Mouse (Mus musculus): ENCODE measurements around the gene Arl5c. TPM values are rescaled to one million over a fixed set of nuclear protein-coding genes. Genes with fewer than 3 reads are reported as not detected.

Arl5c gene
- polyA plus RNA-seq, 1 experiment from 2014 or later = 9.8 TPM

DNA sequence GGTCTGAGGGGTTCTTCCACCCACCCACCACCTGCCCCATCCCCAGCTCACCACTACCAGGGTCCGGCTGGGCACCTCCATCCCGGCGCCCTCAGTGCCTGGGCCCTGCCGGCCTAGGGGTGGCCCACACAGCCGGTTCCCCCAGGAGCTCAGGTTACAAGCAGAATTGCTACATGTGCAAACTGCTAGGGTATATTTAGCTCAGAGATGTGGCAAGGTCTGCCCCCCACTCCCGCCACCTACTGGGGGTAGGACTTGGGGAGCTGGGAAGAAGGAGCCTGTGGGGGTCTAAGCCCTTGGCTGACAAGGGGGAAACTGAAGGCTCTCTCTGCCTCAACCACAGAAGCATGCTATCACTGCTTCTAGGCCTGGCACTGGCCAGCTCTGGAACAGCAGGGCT is 22.2 kb upstream of the Arl5c start:
- ATAC-seq (ENCODE audit: low FRiP score, low TSS enrichment) = no peak
- WGBS = 78% methylated on average over 6 of the region's 6 CpGs
- Histone ChIP-seq H3K4me3 (ENCODE audit: low read depth, low read length) (no peak overlapping the region), H3K4me2 (replicated peaks; ENCODE audit: low read depth) (no peak overlapping the region), H3K9ac (ENCODE audit: low read length) (no peak overlapping the region), H3K36me3 (ENCODE audit: control insufficient read depth, insufficient read depth, low read length) (no peaks in the 10 kb centered on the region), H3K27ac (replicated peaks) (no peak overlapping the region), H3K9me3 (ENCODE audit: control insufficient read depth, low read length) (no peaks in the 10 kb centered on the region), H3K27me3 (ENCODE audit: control insufficient read depth, insufficient read depth, low read length) (no peaks in the 10 kb centered on the region), H3K4me1 (replicated peaks; ENCODE audit: control insufficient read depth, insufficient read depth) (no peaks in the 10 kb centered on the region)
- DNase-seq (ENCODE audit: low spot score) = no peak
- TF ChIP-seq EP300 (optimal IDR thresholded peaks at IDR 0.05) (no peak), CTCF (IDR thresholded peaks at IDR 0.05; ENCODE audit: low read depth) (no peak)

DNA sequence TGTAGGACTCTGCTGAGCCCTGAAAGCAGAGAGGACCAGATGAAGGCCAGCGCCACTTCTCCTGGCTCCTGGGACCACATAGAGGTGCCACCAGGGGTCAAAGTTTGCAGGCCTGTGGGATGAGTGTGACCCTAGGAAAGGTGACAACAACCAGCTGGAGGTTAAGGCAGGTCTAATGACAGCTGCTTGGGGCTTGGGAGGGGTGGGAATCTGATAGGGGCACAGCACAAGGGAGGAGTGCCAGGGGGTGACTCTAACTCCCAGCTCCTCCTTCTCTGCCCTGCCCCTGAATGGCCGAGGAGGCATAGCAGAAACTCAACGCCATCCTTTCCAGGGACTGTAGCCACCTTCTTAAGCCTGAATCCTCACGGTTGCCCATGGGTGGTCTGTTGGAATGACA is 20.8 kb upstream of the Arl5c start:
- no peak overlapping the region for H3K27ac ChIP-seq (replicated peaks)
- no peak for ATAC-seq (ENCODE audit: low FRiP score, low TSS enrichment)
- no peak overlapping the region for H3K4me2 ChIP-seq (replicated peaks; ENCODE audit: low read depth)
- no peaks in the 10 kb centered on the region for H3K4me1 ChIP-seq (replicated peaks; ENCODE audit: control insufficient read depth, insufficient read depth)
- TF ChIP-seq EP300 (optimal IDR thresholded peaks at IDR 0.05) (no peak), CTCF (IDR thresholded peaks at IDR 0.05; ENCODE audit: low read depth) (no peak)
- WGBS = 78% methylated on average over 4 of the region's 4 CpGs
- H3K9me3 ChIP-seq (ENCODE audit: control insufficient read depth, low read length) = no peaks in the 10 kb centered on the region
- H3K4me3 ChIP-seq (ENCODE audit: low read depth, low read length) = no peak overlapping the region
- DNase-seq (ENCODE audit: low spot score) = no peak
- H3K9ac ChIP-seq (ENCODE audit: low read length) = no peak overlapping the region
- no peaks in the 10 kb centered on the region for H3K27me3 ChIP-seq (ENCODE audit: control insufficient read depth, insufficient read depth, low read length)
- no peaks in the 10 kb centered on the region for H3K36me3 ChIP-seq (ENCODE audit: control insufficient read depth, insufficient read depth, low read length)

DNA sequence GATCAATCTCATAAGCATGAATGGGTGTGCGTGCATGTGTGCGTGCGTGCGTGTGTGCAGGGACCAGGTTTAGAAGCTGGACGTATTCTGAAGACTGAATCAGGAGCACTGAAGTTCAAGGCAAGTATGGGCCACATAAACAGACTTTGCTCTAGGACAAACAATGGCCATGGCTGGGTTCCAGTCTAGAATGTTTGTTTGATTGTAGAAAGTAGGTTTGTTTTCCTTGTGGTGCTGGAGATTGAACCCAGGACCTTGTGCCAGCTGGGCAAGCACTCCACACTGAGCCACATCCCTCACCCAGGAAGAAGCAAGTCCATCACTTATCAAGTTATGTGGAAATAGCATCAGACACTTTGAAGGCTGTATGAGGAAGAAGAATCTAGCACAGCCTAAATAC is 20.2 kb upstream of the Arl5c start:
- no peak overlapping the region for H3K27ac ChIP-seq (replicated peaks)
- DNase-seq (ENCODE audit: low spot score) (no peak), ATAC-seq (ENCODE audit: low FRiP score, low TSS enrichment) (no peak)
- no peak overlapping the region for H3K4me3 ChIP-seq (ENCODE audit: low read depth, low read length)
- TF ChIP-seq EP300 (optimal IDR thresholded peaks at IDR 0.05) = no peak
- TF ChIP-seq CTCF (IDR thresholded peaks at IDR 0.05; ENCODE audit: low read depth) = no peak
- H3K36me3 ChIP-seq (ENCODE audit: control insufficient read depth, insufficient read depth, low read length) = no peaks in the 10 kb centered on the region
- no peaks in the 10 kb centered on the region for H3K27me3 ChIP-seq (ENCODE audit: control insufficient read depth, insufficient read depth, low read length)
- 57% methylated on average over 5 of the region's 5 CpGs for WGBS
- H3K4me2 ChIP-seq (replicated peaks; ENCODE audit: low read depth) = no peak overlapping the region
- H3K9me3 ChIP-seq (ENCODE audit: control insufficient read depth, low read length) = no peaks in the 10 kb centered on the region
- no peaks in the 10 kb centered on the region for H3K4me1 ChIP-seq (replicated peaks; ENCODE audit: control insufficient read depth, insufficient read depth)
- no peak overlapping the region for H3K9ac ChIP-seq (ENCODE audit: low read length)

DNA sequence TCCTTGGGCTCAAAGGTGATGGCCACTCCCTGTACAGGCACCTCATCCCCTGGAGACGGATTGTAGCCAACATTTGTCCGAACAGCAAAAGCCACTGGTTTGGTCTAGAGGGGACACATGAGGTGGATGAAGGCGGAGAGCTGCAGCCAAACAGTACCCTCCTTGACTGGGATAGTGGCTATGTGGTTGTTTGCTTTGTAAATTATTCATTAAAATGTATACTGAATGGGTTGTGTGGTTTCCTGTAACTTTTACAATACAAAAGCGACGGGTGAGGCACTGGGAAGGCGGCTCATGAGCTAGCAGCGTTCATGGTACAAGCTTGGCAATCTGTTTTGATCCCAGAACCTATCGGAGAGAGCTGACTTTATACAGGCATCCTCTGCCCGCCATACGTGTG is 16.9 kb upstream of the Arl5c start:
- Histone ChIP-seq H3K36me3 (ENCODE audit: control insufficient read depth, insufficient read depth, low read length) (no peaks in the 10 kb centered on the region), H3K9me3 (ENCODE audit: control insufficient read depth, low read length) (no peaks in the 10 kb centered on the region), H3K4me1 (replicated peaks; ENCODE audit: control insufficient read depth, insufficient read depth) (no peaks in the 10 kb centered on the region), H3K27me3 (ENCODE audit: control insufficient read depth, insufficient read depth, low read length) (no peaks in the 10 kb centered on the region), H3K4me3 (ENCODE audit: low read depth, low read length) (no peak overlapping the region), H3K9ac (ENCODE audit: low read length) (no peak overlapping the region), H3K4me2 (replicated peaks; ENCODE audit: low read depth) (no peak overlapping the region), H3K27ac (replicated peaks) (no peak overlapping the region)
- TF ChIP-seq EP300 (optimal IDR thresholded peaks at IDR 0.05) (no peak), CTCF (IDR thresholded peaks at IDR 0.05; ENCODE audit: low read depth) (no peak)
- DNase-seq (ENCODE audit: low spot score) (no peak), ATAC-seq (ENCODE audit: low FRiP score, low TSS enrichment) (no peak)
- WGBS = 68% methylated on average over 10 of the region's 10 CpGs

DNA sequence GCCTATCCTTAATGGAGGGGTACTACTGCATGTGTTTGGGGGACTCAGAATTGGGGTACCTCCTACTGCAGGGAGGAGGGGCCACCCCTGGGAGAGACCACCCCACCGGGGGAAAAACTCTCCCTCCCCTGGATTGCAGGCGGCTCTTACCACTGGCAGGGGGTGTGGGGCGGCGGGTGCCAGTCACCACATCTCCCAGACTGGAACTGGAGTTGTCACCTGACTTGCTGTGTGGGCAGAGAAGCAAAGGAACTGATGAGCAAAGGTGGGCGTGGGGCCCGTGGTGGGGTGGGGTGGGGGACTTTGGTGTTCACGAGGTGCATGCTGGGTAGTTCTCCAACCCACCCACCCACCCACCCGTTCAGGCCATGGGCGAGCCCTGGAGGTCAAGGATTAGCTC is 15.7 kb upstream of the Arl5c start:
- Histone ChIP-seq H3K27ac (replicated peaks) (no peak overlapping the region), H3K9me3 (ENCODE audit: control insufficient read depth, low read length) (no peaks in the 10 kb centered on the region), H3K4me1 (replicated peaks; ENCODE audit: control insufficient read depth, insufficient read depth) (no peaks in the 10 kb centered on the region), H3K4me2 (replicated peaks; ENCODE audit: low read depth) (no peak overlapping the region), H3K9ac (ENCODE audit: low read length) (no peak overlapping the region), H3K36me3 (ENCODE audit: control insufficient read depth, insufficient read depth, low read length) (no peaks in the 10 kb centered on the region), H3K4me3 (ENCODE audit: low read depth, low read length) (no peak overlapping the region), H3K27me3 (ENCODE audit: control insufficient read depth, insufficient read depth, low read length) (no peaks in the 10 kb centered on the region)
- no peak for ATAC-seq (ENCODE audit: low FRiP score, low TSS enrichment)
- no peak for TF ChIP-seq EP300 (optimal IDR thresholded peaks at IDR 0.05)
- no peak for TF ChIP-seq CTCF (IDR thresholded peaks at IDR 0.05; ENCODE audit: low read depth)
- WGBS = 57% methylated on average over 6 of the region's 9 CpGs
- DNase-seq (ENCODE audit: low spot score) = no peak

DNA sequence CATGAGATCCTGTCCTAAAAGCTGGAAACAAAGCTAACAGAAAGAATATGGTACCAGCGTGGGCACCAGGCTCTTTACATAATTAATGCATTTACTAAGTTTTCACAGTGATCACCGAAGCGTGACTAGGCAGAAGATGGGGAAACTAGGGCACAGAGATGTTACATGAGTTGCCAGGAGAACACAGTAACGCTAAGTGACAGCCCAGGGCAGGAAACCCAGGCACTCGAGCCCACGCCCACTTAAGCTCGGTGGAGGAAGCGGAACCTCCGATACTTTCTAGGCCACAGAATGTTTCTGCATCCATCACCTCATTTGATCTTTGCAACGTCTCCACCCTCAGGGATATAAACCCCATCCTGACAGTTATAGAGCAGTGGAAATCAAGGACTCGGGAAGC is 12.1 kb upstream of the Arl5c start:
- no peaks in the 10 kb centered on the region for H3K27me3 ChIP-seq (ENCODE audit: control insufficient read depth, insufficient read depth, low read length)
- no peak overlapping the region for H3K27ac ChIP-seq (replicated peaks)
- H3K4me2 ChIP-seq (replicated peaks; ENCODE audit: low read depth) = no peak overlapping the region
- H3K4me1 ChIP-seq (replicated peaks; ENCODE audit: control insufficient read depth, insufficient read depth) = no peaks in the 10 kb centered on the region
- ATAC-seq (ENCODE audit: low FRiP score, low TSS enrichment) (no peak), DNase-seq (ENCODE audit: low spot score) (no peak)
- WGBS = 74% methylated on average over 11 of the region's 11 CpGs
- H3K4me3 ChIP-seq (ENCODE audit: low read depth, low read length) = no peak overlapping the region
- H3K9me3 ChIP-seq (ENCODE audit: control insufficient read depth, low read length) = no peaks in the 10 kb centered on the region
- no peak for TF ChIP-seq EP300 (optimal IDR thresholded peaks at IDR 0.05)
- no peak for TF ChIP-seq CTCF (IDR thresholded peaks at IDR 0.05; ENCODE audit: low read depth)
- no peaks in the 10 kb centered on the region for H3K36me3 ChIP-seq (ENCODE audit: control insufficient read depth, insufficient read depth, low read length)
- no peak overlapping the region for H3K9ac ChIP-seq (ENCODE audit: low read length)
